Mouse (Mus musculus) left cerebral cortex, postnatal 4 days (tissue): Measurements from ENCODE around the gene Gm13275. TPM values are rescaled to one million over a fixed set of nuclear protein-coding genes. Genes with fewer than 3 reads are reported as not detected.
A peak's percentile ranks its signal among the peaks of the same experiment; 100 is the strongest.
"Not testable (repeated sequence)": the region's sequence is repeated elsewhere in the genome, so short reads cannot be mapped to it uniquely, and the experiment has no call there.

ENCODE experiments used
- DNase-seq: peaks from one replicate; pipeline ENCODE4 v3.0.0-alpha.2; 2022
- intact Hi-C: fragments of 180-260 bp; cut with DNase I; formaldehyde crosslinking; loops from one replicate; pipeline ENCODE4 v1.15.1; 2025
- total RNA-seq, 2 experiments: library from RNA; stranded (reverse); gene quantifications; 2 replicates each; pipeline ENCODE4 v1.2.3; 2021

Gm13275 gene
- total RNA-seq, 2 experiments from 2014 or later: not detected

- DNase-seq, intact Hi-C loops: not testable (repeated sequence)
These were observed 3.0 kb upstream of the Gm13275 start, which contains the start of gene Gm13278 for GRCm38 (mm10) chr4:88791250-88791649. Gene Gm13278, plus strand, starts transcription at chr4:88791550.

GRCm38 (mm10) chr4:88797097-88797496 lies 2.8 kb downstream of the Gm13275 start, which contains the start of gene Gm13279:
Gene Gm13279, plus strand, starts transcription at chr4:88797397.
- intact Hi-C loops: not testable (repeated sequence)

GRCm38 (mm10) chr4:88799365-88799764 lies 5.1 kb downstream of the Gm13275 start, which contains the start of gene Gm13285:
Gene Gm13285, plus strand, starts transcription at chr4:88799665.
- intact Hi-C loops, DNase-seq: not testable (repeated sequence)

More at GRCm38 (mm10) chr4:88797097-88797496, 2.8 kb downstream of the Gm13275 start, which contains the start of gene Gm13279:
- DNase-seq: not testable (repeated sequence)

GRCm38 (mm10) chr4:88802954-88803353 lies 8.7 kb downstream of the Gm13275 start, which contains the start of gene Gm13287:
Gene Gm13287, plus strand, starts transcription at chr4:88803254.
- intact Hi-C loops, DNase-seq: not testable (repeated sequence)

GRCm38 (mm10) chr4:88805231-88805630 lies 10.9 kb downstream of the Gm13275 start, which contains the start of gene Gm13288:
Gene Gm13288, plus strand, starts transcription at chr4:88805531.
- intact Hi-C loops, DNase-seq: not testable (repeated sequence)

- intact Hi-C loops: not testable (repeated sequence)
- DNase-seq: peak; percentile 9
These were observed 11.5 kb downstream of the Gm13275 start for GRCm38 (mm10) chr4:88805761-88806160.

GRCm38 (mm10) chr4:88815928-88816327 lies 21.6 kb downstream of the Gm13275 start, which contains the start of gene Ifna7:
Gene Ifna7, plus strand, starts transcription at chr4:88816228.
- intact Hi-C loops: no loop called here
- DNase-seq: no peak

- intact Hi-C loops: no loop called here
- DNase-seq: no peak
These were observed 25.4 kb downstream of the Gm13275 start, which contains the start of gene Ifna11 for GRCm38 (mm10) chr4:88819659-88820058. Gene Ifna11, plus strand, starts transcription at chr4:88819959.

GRCm38 (mm10) chr4:88822995-88823394 lies 28.7 kb downstream of the Gm13275 start:
- intact Hi-C loops: no loop called here
- peak; percentile 3 for DNase-seq

- DNase-seq, intact Hi-C loops: not testable (repeated sequence)
These were observed 32.8 kb downstream of the Gm13275 start, which contains the start of gene Ifna6 for GRCm38 (mm10) chr4:88827116-88827515. Gene Ifna6, plus strand, starts transcription at chr4:88827416.

- peak; percentile 9 for DNase-seq
- intact Hi-C loops: no loop called here
These were observed 36.2 kb downstream of the Gm13275 start for GRCm38 (mm10) chr4:88830523-88830922.

GRCm38 (mm10) chr4:88835225-88835624 lies 40.9 kb downstream of the Gm13275 start, which contains the start of gene Ifna5:
Gene Ifna5, plus strand, starts transcription at chr4:88835525.
- intact Hi-C loops, DNase-seq: not testable (repeated sequence)

GRCm38 (mm10) chr4:88838828-88839227 lies 44.5 kb downstream of the Gm13275 start:
- no peak for DNase-seq
- intact Hi-C loops: no loop called here

GRCm38 (mm10) chr4:88840058-88840457 lies 45.8 kb downstream of the Gm13275 start:
- DNase-seq: no peak
- intact Hi-C loops: no loop called here

GRCm38 (mm10) chr4:88841438-88841911 lies 47.2 kb downstream of the Gm13275 start, which contains the start of gene Ifna4:
Gene Ifna4, plus strand, starts transcription at chr4:88841861.
- no peak for DNase-seq
- intact Hi-C loops: no loop called here

Other genes with a start within 250 kb of the Gm13275 start
- gene Ifna15, start 236.2 kb upstream of the Gm13275 start, total RNA-seq: not detected
- gene Ifna14, start 222.7 kb upstream of the Gm13275 start, total RNA-seq: not detected
- gene Ifna9, start 202.1 kb upstream of the Gm13275 start, total RNA-seq: not detected
- not detected for gene Ifna12, start 191.1 kb upstream of the Gm13275 start, total RNA-seq
- gene C87499, start 160.1 kb upstream of the Gm13275 start, total RNA-seq: not detected
- not detected for gene Ifna13, start 150.0 kb upstream of the Gm13275 start, total RNA-seq
- not detected for gene Ifna16, start 117.6 kb upstream of the Gm13275 start, total RNA-seq
- not detected for gene Ifna2, start 110.6 kb upstream of the Gm13275 start, total RNA-seq
- gene Ifnab, start 103.1 kb upstream of the Gm13275 start, total RNA-seq: not detected
- 1 to 10 TPM; 1.5 to 1.7 TPM for gene Gm26566, start 72.7 kb upstream of the Gm13275 start, total RNA-seq
- 100 to 1,000 TPM; 105 to 106 TPM for gene Klhl9, start 72.0 kb upstream of the Gm13275 start, total RNA-seq
- not detected for gene Gm13271, start 39.6 kb upstream of the Gm13275 start, total RNA-seq
- gene Gm13283, start 34.4 kb upstream of the Gm13275 start, total RNA-seq: not detected
- gene Gm13290, start 20.7 kb upstream of the Gm13275 start, total RNA-seq: not detected
- not detected for gene Gm13289, start 17.6 kb upstream of the Gm13275 start, total RNA-seq
- gene Gm13272, start 14.6 kb upstream of the Gm13275 start, total RNA-seq: not detected
- gene Ifnz, start 12.4 kb upstream of the Gm13275 start, total RNA-seq: not detected
- not detected for gene Gm13276, start 8.8 kb upstream of the Gm13275 start, total RNA-seq
- not detected for gene Gm13277, start 5.9 kb upstream of the Gm13275 start, total RNA-seq
- gene Gm13278, start 2.9 kb upstream of the Gm13275 start, total RNA-seq: not detected
- not detected for gene Gm13279, start 2.9 kb downstream of the Gm13275 start, total RNA-seq
- gene Gm13285, start 5.2 kb downstream of the Gm13275 start, total RNA-seq: under 1 TPM in 1 of 2 experiments, not detected in 1; 0.24 TPM
- not detected for gene Gm13287, start 8.8 kb downstream of the Gm13275 start, total RNA-seq
- gene Gm13288, start 11.0 kb downstream of the Gm13275 start, total RNA-seq: not detected
- not detected for gene Ifna7, start 21.7 kb downstream of the Gm13275 start, total RNA-seq
- gene Ifna11, start 25.5 kb downstream of the Gm13275 start, total RNA-seq: not detected
- not detected for gene Ifna6, start 32.9 kb downstream of the Gm13275 start, total RNA-seq
- not detected for gene Ifna5, start 41.0 kb downstream of the Gm13275 start, total RNA-seq
- gene Ifna4, start 47.4 kb downstream of the Gm13275 start, total RNA-seq: not detected
- gene Ifna1, start 55.6 kb downstream of the Gm13275 start, total RNA-seq: not detected
- not detected for gene Ifne, start 85.7 kb downstream of the Gm13275 start, total RNA-seq